Mouse (Mus musculus): Measurements from ENCODE around the gene 6030408B16Rik. TPM values are rescaled to one million over a fixed set of nuclear protein-coding genes. Genes with fewer than 3 reads are reported as not detected.

6030408B16Rik gene
- polyA plus RNA-seq, 1 experiment: 0.06 TPM

- Histone ChIP-seq H3K79me3 (ENCODE audit: low read depth) (peaks cover 3% of the 10 kb centered on the region), H3K27me3 (ENCODE audit: control insufficient read depth, insufficient read depth, insufficient read length) (no peaks in the 10 kb centered on the region), H3K79me2 (ENCODE audit: control insufficient read depth, insufficient read depth) (no peaks in the 10 kb centered on the region), H3K36me3 (ENCODE audit: control insufficient read depth, insufficient read depth) (peaks cover 22% of the 10 kb centered on the region), H3ac (ENCODE audit: control insufficient read depth, insufficient read length, low read depth) (no peak overlapping the region), H3K4me3 (ENCODE audit: insufficient read depth, poor library complexity, severe bottlenecking) (no peak overlapping the region)
- no peak for TF ChIP-seq FOSL1 (IDR thresholded peaks at IDR 0.05; ENCODE audit: insufficient read depth, low read length, poor library complexity, severe bottlenecking)
- no peak for TF ChIP-seq MYOD1 (IDR thresholded peaks at IDR 0.05; ENCODE audit: control insufficient read depth, insufficient read length, low read depth)
- TF ChIP-seq MYOG (IDR thresholded peaks at IDR 0.05; ENCODE audit: control insufficient read depth, extremely low read depth, insufficient read length): no peak
- TF ChIP-seq CEBPB (IDR thresholded peaks at IDR 0.05; ENCODE audit: low read depth): no peak
- TF ChIP-seq MAX (IDR thresholded peaks at IDR 0.05): no peak
- no peak for TF ChIP-seq USF1 (IDR thresholded peaks at IDR 0.05; ENCODE audit: low read depth)
- TF ChIP-seq CTCF (IDR thresholded peaks at IDR 0.05; ENCODE audit: control insufficient read depth, insufficient read depth, insufficient read length): no peak
Observed at GRCm38 (mm10) chr15:101270101-101270820, 22.8 kb upstream of the 6030408B16Rik start.

GRCm38 (mm10) chr15:101271107-101271506 lies 21.9 kb upstream of the 6030408B16Rik start:
- TF ChIP-seq USF1 (IDR thresholded peaks at IDR 0.05; ENCODE audit: low read depth) (no peak), MYOD1 (IDR thresholded peaks at IDR 0.05; ENCODE audit: control insufficient read depth, insufficient read length, low read depth) (no peak)
- Histone ChIP-seq H3K79me3 (ENCODE audit: low read depth) (peaks cover 3% of the 10 kb centered on the region), H3K27me3 (ENCODE audit: control insufficient read depth, insufficient read depth, insufficient read length) (no peaks in the 10 kb centered on the region), H3K79me2 (ENCODE audit: control insufficient read depth, insufficient read depth) (no peaks in the 10 kb centered on the region), H3ac (ENCODE audit: control insufficient read depth, insufficient read length, low read depth) (no peak overlapping the region), H3K36me3 (ENCODE audit: control insufficient read depth, insufficient read depth) (peaks cover 22% of the 10 kb centered on the region), H3K4me3 (ENCODE audit: insufficient read depth, poor library complexity, severe bottlenecking) (no peak overlapping the region)

- Histone ChIP-seq H3K79me2 (ENCODE audit: control insufficient read depth, insufficient read depth) (no peaks in the 10 kb centered on the region), H3K4me3 (ENCODE audit: insufficient read depth, poor library complexity, severe bottlenecking) (no peak overlapping the region), H3K79me3 (ENCODE audit: low read depth) (peaks cover 3% of the 10 kb centered on the region), H3ac (ENCODE audit: control insufficient read depth, insufficient read length, low read depth) (no peak overlapping the region), H3K36me3 (ENCODE audit: control insufficient read depth, insufficient read depth) (peaks cover 22% of the 10 kb centered on the region), H3K27me3 (ENCODE audit: control insufficient read depth, insufficient read depth, insufficient read length) (no peaks in the 10 kb centered on the region)
- no peak for TF ChIP-seq MAX (IDR thresholded peaks at IDR 0.05)
- TF ChIP-seq USF1 (IDR thresholded peaks at IDR 0.05; ENCODE audit: low read depth): no peak
- TF ChIP-seq FOSL1 (IDR thresholded peaks at IDR 0.05; ENCODE audit: insufficient read depth, low read length, poor library complexity, severe bottlenecking): no peak
- TF ChIP-seq MYOG (IDR thresholded peaks at IDR 0.05; ENCODE audit: control insufficient read depth, extremely low read depth, insufficient read length): no peak
- no peak for TF ChIP-seq CEBPB (IDR thresholded peaks at IDR 0.05; ENCODE audit: low read depth)
- no peak for TF ChIP-seq MYOD1 (IDR thresholded peaks at IDR 0.05; ENCODE audit: control insufficient read depth, insufficient read length, low read depth)
- no peak for TF ChIP-seq CTCF (IDR thresholded peaks at IDR 0.05; ENCODE audit: control insufficient read depth, insufficient read depth, insufficient read length)
Observed at GRCm38 (mm10) chr15:101271513-101271912, 21.5 kb upstream of the 6030408B16Rik start.

- Histone ChIP-seq H3K27me3 (ENCODE audit: control insufficient read depth, insufficient read depth, insufficient read length) (no peaks in the 10 kb centered on the region), H3K36me3 (ENCODE audit: control insufficient read depth, insufficient read depth) (peaks cover 22% of the 10 kb centered on the region), H3K79me3 (ENCODE audit: low read depth) (peaks cover 1% of the 10 kb centered on the region), H3K79me2 (ENCODE audit: control insufficient read depth, insufficient read depth) (no peaks in the 10 kb centered on the region), H3ac (ENCODE audit: control insufficient read depth, insufficient read length, low read depth) (no peak overlapping the region), H3K4me3 (ENCODE audit: insufficient read depth, poor library complexity, severe bottlenecking) (no peak overlapping the region)
- TF ChIP-seq USF1 (IDR thresholded peaks at IDR 0.05; ENCODE audit: low read depth) (no peak), CEBPB (IDR thresholded peaks at IDR 0.05; ENCODE audit: low read depth) (no peak), MAX (IDR thresholded peaks at IDR 0.05) (no peak), MYOD1 (IDR thresholded peaks at IDR 0.05; ENCODE audit: control insufficient read depth, insufficient read length, low read depth) (no peak), MYOG (IDR thresholded peaks at IDR 0.05; ENCODE audit: control insufficient read depth, extremely low read depth, insufficient read length) (no peak), FOSL1 (IDR thresholded peaks at IDR 0.05; ENCODE audit: insufficient read depth, low read length, poor library complexity, severe bottlenecking) (no peak), CTCF (IDR thresholded peaks at IDR 0.05; ENCODE audit: control insufficient read depth, insufficient read depth, insufficient read length) (no peak)
Observed at GRCm38 (mm10) chr15:101274380-101274779, 18.6 kb upstream of the 6030408B16Rik start.

GRCm38 (mm10) chr15:101277351-101277899 lies 15.6 kb upstream of the 6030408B16Rik start:
- H3K36me3 ChIP-seq (ENCODE audit: control insufficient read depth, insufficient read depth): peaks cover 18% of the 10 kb centered on the region
- TF ChIP-seq MYOD1 (IDR thresholded peaks at IDR 0.05; ENCODE audit: control insufficient read depth, insufficient read length, low read depth) (no peak), CEBPB (IDR thresholded peaks at IDR 0.05; ENCODE audit: low read depth) (no peak), USF1 (IDR thresholded peaks at IDR 0.05; ENCODE audit: low read depth) (no peak), MYOG (IDR thresholded peaks at IDR 0.05; ENCODE audit: control insufficient read depth, extremely low read depth, insufficient read length) (no peak), FOSL1 (IDR thresholded peaks at IDR 0.05; ENCODE audit: insufficient read depth, low read length, poor library complexity, severe bottlenecking) (no peak), CTCF (IDR thresholded peaks at IDR 0.05; ENCODE audit: control insufficient read depth, insufficient read depth, insufficient read length) (no peak), MAX (IDR thresholded peaks at IDR 0.05) (no peak)
- no peaks in the 10 kb centered on the region for H3K27me3 ChIP-seq (ENCODE audit: control insufficient read depth, insufficient read depth, insufficient read length)
- no peaks in the 10 kb centered on the region for H3K79me3 ChIP-seq (ENCODE audit: low read depth)
- no peaks in the 10 kb centered on the region for H3K79me2 ChIP-seq (ENCODE audit: control insufficient read depth, insufficient read depth)
- H3K4me3 ChIP-seq (ENCODE audit: insufficient read depth, poor library complexity, severe bottlenecking): no peak overlapping the region
- no peak overlapping the region for H3ac ChIP-seq (ENCODE audit: control insufficient read depth, insufficient read length, low read depth)

Measured in C2C12 (cell line).